Mouse (Mus musculus) erythroblast, embryonic 14.5 days (primary cell): ENCODE measurements around the gene Col1a1.

ENCODE experiments used
- GATA1 ChIP-seq: IDR thresholded peaks from 2 replicates; pipeline ENCODE4 v1.6.1; 2012; ENCODE audit warnings: low read length, inconsistent platforms, mixed read lengths
- TAL1 ChIP-seq: IDR thresholded peaks from 3 replicates; pipeline ENCODE4 v1.6.1; 2012; ENCODE audit warnings: low read length, inconsistent platforms, mixed read lengths

DNA sequence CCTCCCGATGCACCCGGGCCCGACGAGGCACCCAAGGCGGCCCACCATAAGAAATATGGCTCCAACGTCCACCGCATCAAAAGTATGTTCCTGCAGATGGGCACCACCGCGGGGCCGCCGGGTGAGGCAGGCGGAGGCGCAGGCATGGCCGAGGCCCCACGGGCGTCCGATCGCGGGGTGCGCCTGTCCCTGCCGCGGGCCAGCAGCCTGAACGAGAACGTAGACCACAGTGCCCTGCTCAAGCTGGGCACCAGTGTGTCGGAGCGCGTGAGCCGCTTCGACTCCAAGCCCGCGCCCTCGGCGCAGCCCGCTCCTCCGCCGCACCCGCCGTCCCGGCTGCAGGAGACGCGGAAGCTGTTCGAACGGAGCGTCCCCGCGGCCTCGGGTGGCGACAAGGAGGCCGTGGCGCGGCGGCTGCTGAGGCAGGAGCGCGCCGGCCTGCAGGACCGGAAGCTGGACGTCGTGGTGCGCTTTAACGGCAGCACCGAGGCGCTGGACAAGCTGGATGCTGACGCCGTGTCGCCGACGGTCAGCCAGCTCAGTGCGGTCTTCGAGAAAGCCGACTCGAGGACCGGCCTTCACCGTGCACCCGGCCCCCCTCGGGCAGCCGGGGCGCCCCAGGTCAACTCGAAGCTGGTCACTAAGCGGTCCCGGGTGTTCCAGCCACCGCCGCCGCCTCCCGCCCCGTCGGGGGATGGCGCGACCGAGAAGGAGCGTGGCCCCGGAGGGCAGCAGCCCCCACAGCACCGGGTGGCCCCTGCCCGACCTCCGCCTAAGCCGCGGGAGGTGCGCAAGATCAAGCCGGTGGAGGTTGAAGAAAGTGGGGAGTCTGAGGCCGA lies 55.8 kb downstream of the Col1a1 start:
- TF ChIP-seq GATA1 (no peak), TAL1 (no peak)
